Comparison of ENCODE assay signal across 9 mouse cellular contexts in the genomic region with DNA sequence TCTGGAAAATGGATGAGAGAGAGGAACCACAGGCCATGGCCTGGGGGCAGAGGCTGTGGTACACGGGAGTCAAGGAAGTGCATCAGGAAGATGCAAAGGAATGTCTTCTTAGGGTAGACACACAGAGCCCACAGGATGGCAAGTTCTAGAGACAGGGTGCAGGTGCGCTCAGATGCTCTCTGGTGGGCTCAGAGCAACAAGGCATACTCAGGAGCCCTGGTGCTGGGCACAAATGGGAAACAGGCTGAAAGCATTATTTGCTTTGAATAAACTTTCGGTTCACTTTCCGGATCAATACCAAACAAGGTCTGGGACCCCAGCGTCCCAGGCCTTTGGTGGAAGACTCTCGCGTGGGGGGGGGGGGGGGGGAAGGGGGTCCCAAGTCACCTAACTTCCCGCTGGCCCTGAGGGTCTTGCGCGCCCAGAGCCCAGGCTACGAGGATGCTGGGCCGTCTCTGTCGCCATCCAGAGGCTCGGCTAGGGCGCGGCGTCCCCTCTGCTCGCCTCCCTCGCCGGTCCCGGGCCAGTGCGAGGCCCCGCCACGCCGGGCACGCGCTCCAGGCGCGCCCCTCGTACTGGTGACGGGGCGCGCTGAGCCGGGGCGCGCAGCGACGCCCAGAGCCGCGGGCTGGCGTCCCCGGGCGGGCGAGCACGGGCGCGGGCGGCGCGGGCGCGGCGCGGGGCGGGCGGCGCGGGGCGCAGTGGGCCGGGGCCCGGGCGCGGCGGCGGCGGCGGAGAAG. TPM values are rescaled to one million over a fixed set of nuclear protein-coding genes. Genes with fewer than 3 reads are reported as not detected.
DNase-seq lines count a peak whose midpoint lies in the region; ATAC-seq and TF ChIP-seq lines count a peak whose summit lies in the region.
"Had no signal": no experiment of that assay in that cellular context is flagged by ENCODE, and none has a peak within 500 bp of the region (broad histone marks: within the 10 kb centered on the region; RNA-seq: fewer than 3 reads in every experiment).

TSS of gene Fam19a5 (plus strand) at position 701 of the 740 bp plus-strand sequence.

- TF ChIP-seq EP300 in heart, adult 2 months (IDR thresholded peaks at IDR 0.05; ENCODE audit: insufficient read depth, low read depth, low read length), result no peak

- no peak within 1 kb of the TSS for H3K9ac ChIP-seq in heart, adult 2 months (ENCODE audit: low read depth, low read length)
- H3K9ac ChIP-seq in embryonic facial prominence, embryonic 11.5 days (replicated peaks; ENCODE audit: low read length), result peak within 1 kb of the TSS; percentile 71

- H3K4me1 ChIP-seq in heart, adult 2 months (ENCODE audit: control insufficient read depth, insufficient read depth, low read length), result no peaks in the 10 kb centered on the region
- H3K4me1 ChIP-seq in embryonic facial prominence, embryonic 11.5 days (ENCODE audit: control insufficient read depth, insufficient read depth, low read length), result no peaks in the 10 kb centered on the region
- peaks cover 48% of the 10 kb centered on the region for H3K4me1 ChIP-seq in midbrain, embryonic 10.5 days
- no peaks in the 10 kb centered on the region for H3K4me1 ChIP-seq in thymus, adult 2 months (replicated peaks; ENCODE audit: control insufficient read depth, insufficient read depth, low read length)

- peak; percentile 20; the same call in 1 of the 2 replicates for TF ChIP-seq CTCF in heart, adult 2 months (IDR thresholded peaks at IDR 0.05)
- TF ChIP-seq CTCF in thymus, adult 2 months (IDR thresholded peaks at IDR 0.05; ENCODE audit: borderline replicate concordance, control insufficient read depth, extremely low read depth, insufficient read depth, low read length, poor library complexity), result no peak

- H3K4me3 ChIP-seq in heart, adult 2 months, result no peak within 1 kb of the TSS
- peak within 1 kb of the TSS; percentile 58 for H3K4me3 ChIP-seq in embryonic facial prominence, embryonic 11.5 days (ENCODE audit: low read depth, low read length)
- peak within 1 kb of the TSS; percentile 84 for H3K4me3 ChIP-seq in midbrain, embryonic 10.5 days
- H3K4me3 ChIP-seq in thymus, adult 2 months (ENCODE audit: control insufficient read depth, insufficient read depth, low read length), result no peak within 1 kb of the TSS

- ATAC-seq in embryonic facial prominence, embryonic 11.5 days (replicated peaks; ENCODE audit: insufficient number of reproducible peaks, low FRiP score, low TSS enrichment, low read depth), result peak; percentile 83

- H3K36me3 ChIP-seq in heart, adult 2 months (ENCODE audit: control insufficient read depth, insufficient read depth, low read length), result no peaks in the 10 kb centered on the region
- no peaks in the 10 kb centered on the region for H3K36me3 ChIP-seq in embryonic facial prominence, embryonic 11.5 days (replicated peaks; ENCODE audit: control insufficient read depth, insufficient read depth, low read depth, low read length)
- H3K36me3 ChIP-seq in midbrain, embryonic 10.5 days, result no peaks in the 10 kb centered on the region
- H3K36me3 ChIP-seq in thymus, adult 2 months (ENCODE audit: control insufficient read depth, insufficient read depth, low read length), result no peaks in the 10 kb centered on the region

- WGBS in heart, adult 2 months, result 3% methylated on average over 41 of the region's 67 CpGs
- 3% methylated on average over 16 of the region's 67 CpGs for WGBS in embryonic facial prominence, embryonic 11.5 days
- WGBS in midbrain, embryonic 10.5 days, result under 1% methylated on average over 45 of the region's 67 CpGs
- 6% methylated on average over 52 of the region's 67 CpGs for WGBS in thymus, adult 2 months

- intact Hi-C loops in heart, adult 2 months (cut with DNase I), result loop anchor here (10.0 kb wide), 3 partner anchors 179 to 1299 kb away; no protein-coding TSS in a partner anchor

- H3K4me2 ChIP-seq in embryonic facial prominence, embryonic 11.5 days (ENCODE audit: low read depth, low read length), result peak within 1 kb of the TSS; percentile 93

- no peak for TF ChIP-seq POLR2A in heart, adult 2 months (IDR thresholded peaks at IDR 0.05; ENCODE audit: insufficient read depth, low read depth, low read length)
- no peak for TF ChIP-seq POLR2A in thymus, adult 2 months (IDR thresholded peaks at IDR 0.05; ENCODE audit: control insufficient read depth, extremely low read depth, insufficient read depth, low read length, poor library complexity)

- H3K79me2 ChIP-seq in heart, adult 2 months (replicated peaks; ENCODE audit: control insufficient read depth, insufficient read depth, low read length), result no peaks in the 10 kb centered on the region

- no peak for DNase-seq in heart, adult 2 months
- DNase-seq in heart, adult 18-20 months, result no peak
- peak; percentile 9 for DNase-seq in R1 (ENCODE audit: low read depth, low spot score)
- peak; percentile 84 for DNase-seq in embryonic facial prominence, embryonic 11.5 days (ENCODE audit: low spot score)
- DNase-seq in layer of hippocampus, adult 18-20 months (ENCODE audit: low spot score in 2 of 2), result peak in 1 of 2 experiments; percentile 70
- DNase-seq in midbrain, embryonic 10.5 days (ENCODE audit: low spot score), result peak; percentile 82
- DNase-seq in thymus, adult 2 months, result no peak
- DNase-seq in kidney, adult 9 months, result no peak

- H3K27me3 ChIP-seq in heart, adult 2 months (ENCODE audit: control insufficient read depth, insufficient read depth, low read length), result peaks cover 11% of the 10 kb centered on the region
- H3K27me3 ChIP-seq in embryonic facial prominence, embryonic 11.5 days (ENCODE audit: control insufficient read depth, insufficient read depth, low read length), result peaks cover 16% of the 10 kb centered on the region
- peaks cover 45% of the 10 kb centered on the region for H3K27me3 ChIP-seq in midbrain, embryonic 10.5 days (ENCODE audit: low read depth, poor library complexity, severe bottlenecking)
- no peaks in the 10 kb centered on the region; the same call in 1 of the 2 replicates for H3K27me3 ChIP-seq in thymus, adult 2 months (ENCODE audit: control insufficient read depth, insufficient read depth, low read length)

- H3K27ac ChIP-seq in heart, adult 2 months, result no peak within 1 kb of the TSS
- H3K27ac ChIP-seq in embryonic facial prominence, embryonic 11.5 days (replicated peaks; ENCODE audit: low read depth, low read length), result no peak within 1 kb of the TSS
- peak within 1 kb of the TSS; percentile 90 for H3K27ac ChIP-seq in midbrain, embryonic 10.5 days (replicated peaks)
- no peak within 1 kb of the TSS for H3K27ac ChIP-seq in thymus, adult 2 months (ENCODE audit: control insufficient read depth, insufficient read depth, low read length)

- H3K9me3 ChIP-seq in embryonic facial prominence, embryonic 11.5 days (replicated peaks; ENCODE audit: control insufficient read depth, low read length), result no peaks in the 10 kb centered on the region
- H3K9me3 ChIP-seq in midbrain, embryonic 10.5 days (replicated peaks), result no peaks in the 10 kb centered on the region

RNA-seq across cellular contexts. Expression of gene Fam19a5, which starts in this region (rescaled TPM):
- total RNA-seq in heart, adult 2 months (2021), result 1 to 10 TPM; 3.5 to 5.0 TPM
- 3.9 and 4.2 TPM in 2 replicates for polyA plus RNA-seq in heart, adult 2 months (2012; rRNA removed)
- total RNA-seq in heart, adult 18-20 months (2021), result 1 to 10 TPM; 4.5 TPM
- polyA plus RNA-seq in embryonic facial prominence, embryonic 11.5 days (2014; fragmentation: Nextera tagmentation; extraction: Ambion mirVana), result 3.6 and 4.7 TPM in 2 replicates
- 100 to 1,000 TPM; 142 to 144 TPM for total RNA-seq in layer of hippocampus, adult 18-20 months (2021)
- 5.9 TPM in 2 replicates for polyA plus RNA-seq in midbrain, embryonic 10.5 days (2016; fragmentation: Nextera tagmentation; extraction: Ambion mirVana)
- polyA plus RNA-seq in thymus, adult 2 months (2012; rRNA removed), result 1.1 and 1.2 TPM in 2 replicates
- total RNA-seq: MEL had no signal

Comparison
In these comparisons a context has a peak if more than half of its experiments do, and no peak if none do; other contexts are left out.
1. RNA of gene Fam19a5 (total RNA-seq): 142 to 144 TPM in layer of hippocampus, adult 18-20 months; 3.5 to 5.0 TPM in heart, adult 2 months and 4.5 TPM in heart, adult 18-20 months; every median in the first group is over 10 times any median in the second.
2. DNase-seq: peak in R1 (single experiment), embryonic facial prominence, embryonic 11.5 days (single experiment) and midbrain, embryonic 10.5 days (single experiment); none in heart, adult 2 months (0 of 2), heart, adult 18-20 months (0 of 2), thymus, adult 2 months (single experiment) and kidney, adult 9 months (single experiment).
3. H3K4me3 ChIP-seq: peak in embryonic facial prominence, embryonic 11.5 days (single experiment) and midbrain, embryonic 10.5 days (single experiment); none in heart, adult 2 months (single experiment) and thymus, adult 2 months (single experiment).